Mouse (Mus musculus) spleen, adult 2 months (tissue): ENCODE measurements at regions not wholly inside any gene's neighbourhood (a gene's known extent, or its start where the extent isn't known, plus 50 kb on each side); places are given as distances from the start of the nearest gene placed in this dataset.

Experiments
- CTCF ChIP-seq: fragments of 200-500 bp; IDR thresholded peaks from 2 replicates; pipeline ENCODE4 v1.5.1; 2011; ENCODE audit warnings: mild to moderate bottlenecking, inconsistent platforms; ENCODE audit not compliant: insufficient read depth, insufficient read length, insufficient replicate concordance; ENCODE audit errors: extremely low read depth
- POLR2A ChIP-seq: fragments of 200-500 bp; IDR thresholded peaks from 2 replicates; pipeline ENCODE4 v1.6.1; 2011; ENCODE audit warnings: low read depth, low read length, inconsistent platforms

- TF ChIP-seq CTCF: no peak
- TF ChIP-seq POLR2A: no peak
Measured at GRCm38 (mm10) chr9:120843753-120844152, 85.3 kb upstream of the Ctnnb1 start.
